Mouse (Mus musculus) heart, postnatal 25 days (tissue): ENCODE data around the gene Zfhx3. TPM values are rescaled to one million over a fixed set of nuclear protein-coding genes. Genes with fewer than 3 reads are reported as not detected.

Source experiments
- DNase-seq: peaks from one replicate; pipeline ENCODE4 v3.0.0; 2022; ENCODE audit warnings: low spot score
- intact Hi-C: fragments of 180-260 bp; cut with DNase I; formaldehyde crosslinking; loops from one replicate; pipeline ENCODE4 v1.15.1; 2025
- total RNA-seq, 2 experiments: library from RNA; stranded (reverse); gene quantifications; 2 replicates each; pipeline ENCODE4 v1.2.3; 2021

Zfhx3 gene
- total RNA-seq, 2 experiments from 2014 or later, result 6.0 to 8.2 TPM

DNA sequence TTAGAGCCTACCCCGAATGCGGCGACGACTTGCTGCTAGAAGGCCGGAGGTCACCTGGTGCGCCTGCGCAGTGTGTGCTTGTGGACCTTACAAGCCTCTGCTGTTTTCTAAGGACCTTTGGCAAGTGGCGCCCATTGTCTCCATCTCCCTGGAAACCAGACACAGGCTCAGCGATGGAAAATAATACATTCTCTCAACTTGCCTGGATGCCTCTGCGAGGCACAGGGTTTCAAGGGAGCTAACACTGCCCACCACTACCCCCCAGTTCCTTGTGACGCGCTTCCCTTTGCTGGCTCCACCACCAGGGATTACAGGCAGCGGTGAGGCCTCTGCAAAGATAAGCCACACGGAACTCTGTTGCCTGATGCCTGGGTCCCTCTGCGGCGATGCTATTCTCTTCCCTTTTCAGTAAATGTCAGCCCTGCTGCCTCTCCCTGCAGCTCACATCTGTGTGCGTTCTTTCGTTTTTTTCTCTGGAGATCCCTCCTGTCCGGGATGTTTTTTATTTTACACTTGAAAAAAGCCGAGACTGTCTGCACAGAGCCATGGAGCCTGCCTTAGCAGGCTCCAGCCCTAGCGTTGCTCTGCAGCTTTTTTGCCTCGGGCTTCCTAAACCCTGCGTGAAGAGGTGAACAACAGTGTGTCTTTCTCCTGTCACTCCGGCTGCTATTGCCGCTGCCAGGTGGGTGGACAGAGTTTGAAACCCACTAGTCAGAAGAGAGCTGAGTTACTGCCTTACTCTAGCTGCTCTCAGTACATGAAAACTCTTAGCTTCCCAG lies 464.5 kb downstream of the Zfhx3 start:
- intact Hi-C loops, result no loop called here
- no peak for DNase-seq

DNA sequence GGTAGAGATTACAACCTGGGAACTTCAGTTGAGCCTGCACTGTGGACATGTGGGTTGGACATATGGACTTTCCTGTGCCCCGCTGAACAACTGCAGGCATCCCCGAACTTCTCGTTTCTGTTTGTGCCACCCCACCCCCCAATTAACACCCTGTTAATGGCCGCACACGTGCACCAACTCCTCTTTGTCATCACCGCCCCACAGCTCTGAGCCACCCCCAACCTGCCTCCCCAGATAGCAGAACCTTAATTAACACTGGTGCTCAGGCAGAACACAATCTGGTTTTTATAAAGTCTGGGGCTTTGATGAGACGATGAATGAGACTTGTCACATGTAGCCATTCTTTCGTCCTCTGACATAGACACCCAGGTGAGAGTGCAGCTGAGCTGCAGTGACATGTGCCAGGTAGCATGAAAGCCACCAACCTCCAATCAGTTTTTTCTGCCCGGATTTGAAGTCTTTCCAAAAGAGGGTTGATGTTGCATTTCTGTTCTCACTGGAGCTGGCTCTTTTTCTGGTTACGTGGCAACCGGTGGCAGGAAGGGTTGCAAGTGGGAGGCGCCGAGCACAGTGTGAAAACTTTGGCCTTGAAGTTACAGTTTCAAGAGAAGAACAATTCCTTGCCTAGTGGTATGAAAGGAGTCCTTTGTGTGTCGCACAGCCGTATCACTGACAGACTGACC lies 476.9 kb downstream of the Zfhx3 start:
- no peak for DNase-seq
- intact Hi-C loops, result no loop called here

DNA sequence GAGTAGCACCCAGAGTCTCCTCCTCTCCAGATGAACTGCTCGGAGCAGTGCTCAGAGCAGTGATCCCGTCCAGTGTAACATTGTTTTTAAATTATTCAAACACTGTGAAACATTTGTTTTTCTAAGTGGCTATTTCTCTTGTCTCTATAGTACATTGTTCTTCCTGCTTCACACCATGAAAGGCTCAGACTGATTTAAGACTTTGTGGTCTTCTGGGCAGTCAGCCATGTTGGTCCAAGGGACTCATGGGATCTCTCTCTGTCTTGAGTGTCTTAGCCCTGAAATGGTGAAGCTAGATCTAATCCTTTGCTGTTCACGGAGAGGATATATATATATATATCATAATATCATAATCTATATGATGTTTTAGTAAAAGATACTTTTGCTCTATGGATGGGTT lies 480.1 kb downstream of the Zfhx3 start:
- DNase-seq, result no peak
- intact Hi-C loops, result no loop called here

DNA sequence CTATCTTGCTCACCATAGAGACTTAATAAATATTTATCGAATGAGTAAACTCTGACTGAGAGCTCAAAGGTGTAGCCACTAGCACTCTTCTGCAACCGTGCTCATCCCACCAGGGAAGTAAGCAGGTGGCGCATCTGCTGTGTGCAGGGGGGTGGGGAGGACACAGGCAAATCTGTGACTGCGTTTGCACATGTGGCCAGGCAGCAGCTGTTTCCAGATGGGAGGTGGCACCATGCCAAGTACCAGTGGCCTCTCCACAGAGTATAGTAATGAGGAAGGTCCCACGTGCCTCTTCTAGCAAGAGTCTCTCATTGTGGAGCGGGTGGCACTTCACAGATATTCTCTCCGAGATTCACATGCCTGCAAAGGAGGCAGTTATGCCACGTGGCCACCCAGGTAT lies 481.9 kb downstream of the Zfhx3 start:
- intact Hi-C loops, result no loop called here
- no peak for DNase-seq

GRCm38 (mm10) chr8:108433321-108433720 lies 490.9 kb downstream of the Zfhx3 start:
- DNase-seq, result no peak
- intact Hi-C loops, result no loop called here

- DNase-seq, result no peak
- intact Hi-C loops, result no loop called here
These were observed 492.1 kb downstream of the Zfhx3 start for GRCm38 (mm10) chr8:108434510-108434909.

GRCm38 (mm10) chr8:108436336-108436735 lies 493.9 kb downstream of the Zfhx3 start:
- intact Hi-C loops, result no loop called here
- DNase-seq, result no peak

DNA sequence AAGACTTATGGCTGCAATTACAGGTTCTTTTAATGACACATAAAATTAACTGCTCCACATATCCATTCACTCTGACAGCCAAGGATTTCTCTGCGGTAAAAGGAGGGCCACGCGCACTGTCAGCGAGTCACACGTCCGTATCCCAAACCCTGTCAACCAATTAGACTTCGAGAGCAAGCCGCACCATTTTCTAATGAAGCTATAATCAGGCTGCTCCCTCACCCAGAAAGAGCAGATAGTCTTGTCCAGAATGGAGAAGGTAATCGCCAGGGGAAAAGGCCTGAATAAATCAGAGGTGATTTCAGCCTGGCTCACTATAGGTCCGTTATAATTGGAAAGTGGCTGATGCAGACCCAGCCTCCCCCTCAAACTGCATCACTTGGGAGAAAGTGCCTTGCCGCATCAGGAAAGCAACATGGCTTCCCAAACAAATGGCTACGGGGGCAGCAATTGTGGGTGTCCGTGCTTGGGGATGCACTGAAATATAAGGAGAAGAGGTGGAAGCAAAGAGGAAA lies 494.9 kb downstream of the Zfhx3 start:
- DNase-seq, result no peak
- intact Hi-C loops, result no loop called here

DNA sequence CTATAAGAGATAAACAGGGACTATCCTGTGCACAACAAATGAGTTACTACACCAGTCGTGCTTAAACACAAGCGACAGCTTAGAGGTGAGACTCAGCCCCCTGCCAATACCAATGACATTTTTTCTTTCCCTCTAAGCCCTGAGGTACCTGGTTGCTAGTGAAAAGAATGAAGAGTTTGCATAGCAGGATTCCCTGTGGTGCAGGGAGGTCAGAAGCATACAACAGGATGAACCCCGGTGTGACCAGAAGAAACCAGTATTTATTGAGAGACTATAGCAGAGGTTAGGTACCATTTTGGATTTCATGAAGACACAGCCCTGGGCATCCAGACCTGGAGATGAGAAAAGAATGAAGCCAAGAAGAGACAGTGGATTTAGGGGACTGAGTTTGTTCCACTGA lies 498.0 kb downstream of the Zfhx3 start:
- intact Hi-C loops, result no loop called here
- no peak for DNase-seq

DNA sequence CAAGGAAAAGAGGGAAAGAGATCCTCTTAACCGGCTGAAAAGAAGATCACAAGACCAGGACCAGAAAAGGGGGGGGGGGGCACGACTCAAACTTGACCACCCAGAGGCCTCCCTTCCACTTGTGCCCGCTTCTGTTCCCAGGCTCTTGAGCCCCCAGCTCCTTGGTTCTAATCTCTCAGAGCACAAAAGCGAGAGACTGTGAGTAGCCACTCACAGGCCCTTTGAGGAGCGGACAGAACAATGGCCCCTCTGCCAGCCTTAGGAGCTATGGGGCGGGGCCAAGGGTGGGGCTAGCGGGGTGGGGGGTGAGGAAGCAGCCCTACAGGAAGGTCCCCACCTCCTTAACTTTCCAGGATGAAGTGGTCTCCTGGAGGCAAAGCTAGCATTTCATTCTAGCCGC lies 508.4 kb downstream of the Zfhx3 start:
- intact Hi-C loops, result no loop called here
- DNase-seq, result no peak

DNA sequence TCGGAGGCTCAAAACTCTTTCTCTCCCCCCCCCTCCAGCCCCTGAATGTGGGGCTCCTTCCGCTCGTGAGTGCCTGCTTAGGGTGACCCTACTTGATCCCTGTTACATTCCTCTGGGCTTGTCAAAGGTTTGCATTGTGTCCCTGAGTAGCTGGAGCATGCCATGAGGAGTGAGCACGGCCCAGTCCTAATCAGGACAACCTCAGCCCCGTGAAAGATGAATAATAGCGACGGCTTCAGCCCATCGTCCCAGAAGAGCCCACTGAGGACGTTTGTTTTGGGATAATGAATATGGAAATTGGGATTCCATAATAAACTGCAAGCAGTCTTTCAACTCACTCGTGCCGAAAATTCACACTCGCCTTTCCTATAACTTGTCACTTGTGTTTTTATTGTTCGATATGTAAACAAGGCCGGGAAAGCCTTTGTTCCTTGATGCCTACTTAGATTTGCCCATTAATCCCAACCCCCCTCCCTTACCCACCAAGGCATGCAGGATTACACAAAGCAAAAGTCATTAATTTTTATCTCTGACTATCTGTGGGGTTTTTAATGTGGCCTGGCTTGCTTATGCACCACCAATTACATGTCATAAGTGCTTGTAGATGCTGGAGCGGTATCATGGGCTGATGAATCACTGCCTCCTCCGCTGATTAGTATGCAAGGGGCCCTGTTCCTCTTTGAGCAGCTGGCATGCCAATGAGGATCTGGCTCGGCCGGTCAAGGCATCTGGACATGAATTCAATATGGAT lies 512.3 kb downstream of the Zfhx3 start:
- intact Hi-C loops, result no loop called here
- DNase-seq, result no peak

- intact Hi-C loops, result no loop called here
- no peak for DNase-seq
These were observed 524.2 kb downstream of the Zfhx3 start for GRCm38 (mm10) chr8:108466653-108467052.

DNA sequence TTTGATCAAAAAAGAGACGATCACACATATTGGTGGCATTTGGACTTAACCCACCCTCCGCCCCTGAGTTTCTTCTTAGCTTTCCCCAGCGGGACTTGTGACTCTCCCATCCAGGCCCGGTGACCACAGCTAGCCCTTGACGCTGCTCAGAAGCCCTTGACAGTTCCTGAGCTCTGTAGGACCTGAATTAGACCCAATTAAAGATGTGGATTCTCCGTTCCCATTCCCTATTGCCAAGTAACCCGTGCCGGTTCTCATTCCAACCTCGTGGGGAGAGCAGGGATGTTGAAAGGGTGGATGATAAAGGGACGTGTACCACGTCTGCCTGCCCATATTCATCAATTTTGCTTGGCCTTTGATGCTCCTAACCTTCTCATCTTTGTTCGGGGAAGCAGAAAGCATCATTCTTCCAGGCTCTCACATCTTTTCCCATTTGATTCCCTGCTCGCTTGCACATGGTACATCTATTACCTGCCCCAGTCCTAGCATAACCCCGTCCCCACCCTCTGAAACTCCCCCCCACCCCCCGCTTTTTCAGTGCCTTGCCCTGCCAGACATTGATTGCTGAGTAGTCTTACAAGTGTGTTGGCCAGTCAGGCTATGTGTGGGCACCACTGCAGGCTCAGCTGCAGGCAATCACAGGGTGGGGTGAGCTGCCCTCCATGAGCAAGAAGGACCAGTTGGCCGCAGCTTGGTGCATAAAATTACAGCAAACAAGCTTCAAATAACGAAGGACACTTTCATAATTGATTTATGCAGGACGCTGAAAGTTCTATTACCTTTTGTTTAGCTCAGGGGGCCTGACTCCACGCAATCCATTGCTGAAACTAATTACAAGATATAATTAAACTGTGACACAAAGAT lies 525.0 kb downstream of the Zfhx3 start:
- DNase-seq, result no peak
- intact Hi-C loops, result no loop called here

- no peak for DNase-seq
- intact Hi-C loops, result no loop called here
These were observed 527.8 kb downstream of the Zfhx3 start for GRCm38 (mm10) chr8:108470269-108470668.

DNA sequence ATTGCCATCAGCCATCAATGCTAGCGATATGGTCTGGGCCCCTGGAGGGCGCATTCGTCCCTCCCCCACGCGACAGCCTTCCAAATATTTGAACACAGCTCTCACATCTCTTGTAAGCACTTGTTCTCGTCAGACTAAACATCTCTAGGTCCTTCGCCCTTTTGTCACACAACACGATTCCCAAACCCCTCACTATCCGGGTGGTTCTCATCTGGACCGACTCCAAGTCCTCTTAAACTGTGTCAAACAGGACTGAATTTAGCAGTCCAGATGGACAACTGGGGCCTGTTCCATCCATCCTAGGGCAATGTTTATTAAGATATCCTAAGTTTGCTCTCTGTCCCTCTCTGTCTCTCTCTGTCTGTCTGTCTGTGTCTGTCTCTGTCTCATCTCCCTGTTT lies 532.1 kb downstream of the Zfhx3 start:
- intact Hi-C loops, result no loop called here
- no peak for DNase-seq

DNA sequence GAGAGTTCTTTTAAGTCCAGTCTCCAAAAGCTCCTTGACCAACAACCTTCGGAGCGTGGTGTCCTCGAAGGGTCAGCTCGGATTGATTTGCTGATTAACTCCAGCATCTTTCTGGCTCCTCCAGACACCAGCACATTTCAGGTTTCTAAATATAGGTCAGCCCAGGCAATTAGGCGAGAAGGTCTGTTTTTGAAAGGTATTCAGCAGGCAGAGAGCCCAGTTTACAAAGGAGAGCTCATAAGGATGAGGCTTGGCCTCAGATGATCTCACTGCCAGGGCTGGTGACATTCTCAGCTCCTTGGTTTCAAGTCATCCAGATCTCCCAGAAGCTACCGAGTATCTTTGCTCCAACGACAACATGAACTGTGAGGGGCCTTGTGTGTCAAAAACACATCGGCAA lies 535.7 kb downstream of the Zfhx3 start:
- DNase-seq, result no peak
- intact Hi-C loops, result no loop called here

GRCm38 (mm10) chr8:108480141-108480540 lies 537.7 kb downstream of the Zfhx3 start:
- intact Hi-C loops, result no loop called here
- no peak for DNase-seq

GRCm38 (mm10) chr8:108481167-108481815 lies 538.8 kb downstream of the Zfhx3 start:
- no peak for DNase-seq
- intact Hi-C loops, result no loop called here

DNA sequence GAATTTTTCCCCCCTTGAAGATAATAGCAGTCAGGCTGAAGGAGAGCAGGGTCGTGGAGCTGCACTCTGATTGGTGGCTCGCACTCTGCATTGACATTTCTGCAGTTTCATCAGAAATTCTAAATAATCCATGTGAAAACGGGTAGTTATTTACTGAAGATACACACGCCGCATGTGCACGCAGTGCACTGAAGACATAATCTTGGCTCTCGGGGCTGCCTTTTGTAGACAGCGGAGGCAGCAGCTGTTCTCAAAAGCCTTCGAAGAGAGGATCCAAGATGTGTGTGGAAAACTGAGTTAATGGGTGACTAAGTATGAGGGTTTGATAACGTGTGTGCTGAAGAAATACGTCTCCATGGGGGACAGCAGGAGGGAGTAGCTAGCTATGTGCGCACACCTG lies 553.7 kb downstream of the Zfhx3 start:
- no peak for DNase-seq

More for the DNA sequence above, 553.7 kb downstream of the Zfhx3 start:
- intact Hi-C loops, result no loop called here
